Mouse (Mus musculus) cerebellum, adult (tissue): ENCODE results near the gene Klk10.

ENCODE experiments used
- ATAC-seq: cut with Nextera tagmentation; 2 replicates; pipeline ENCODE4 v1.9.2; 2017; ENCODE audit warnings: mild to moderate bottlenecking, moderate library complexity, mixed read lengths; ENCODE audit not compliant: insufficient number of reproducible peaks, low FRiP score, low TSS enrichment

Klk10 gene

GRCm38 (mm10) chr7:43789295-43789694, 8.5 kb downstream of the Klk10 start:
- ATAC-seq = no peak

- ATAC-seq = no peak
Observed at GRCm38 (mm10) chr7:43791591-43791990, 10.8 kb downstream of the Klk10 start, which contains the start of gene Klk9. Gene Klk9, plus strand, starts transcription at chr7:43791891.

- ATAC-seq = no peak
Observed at GRCm38 (mm10) chr7:43796355-43796754, 15.5 kb downstream of the Klk10 start.

- ATAC-seq = no peak
Observed at GRCm38 (mm10) chr7:43797333-43797769, 16.5 kb downstream of the Klk10 start, which contains the start of gene Klk8. Gene Klk8, plus strand, starts transcription at chr7:43797577.

GRCm38 (mm10) chr7:43797844-43798462, 17.1 kb downstream of the Klk10 start:
- no peak for ATAC-seq

GRCm38 (mm10) chr7:43799876-43800275, 19.0 kb downstream of the Klk10 start:
- no peak for ATAC-seq

GRCm38 (mm10) chr7:43810994-43811393, 30.2 kb downstream of the Klk10 start, which contains the start of gene Klk7:
Gene Klk7, plus strand, starts transcription at chr7:43811294.
- ATAC-seq = no peak

GRCm38 (mm10) chr7:43815211-43815610, 34.4 kb downstream of the Klk10 start:
- no peak for ATAC-seq

GRCm38 (mm10) chr7:43816746-43817145, 35.9 kb downstream of the Klk10 start:
- ATAC-seq = no peak

- no peak for ATAC-seq
Observed at GRCm38 (mm10) chr7:43821581-43821980, 40.7 kb downstream of the Klk10 start.

GRCm38 (mm10) chr7:43824199-43824598, 43.4 kb downstream of the Klk10 start, which contains the start of gene Klk6:
Gene Klk6, plus strand, starts transcription at chr7:43824499.
- ATAC-seq = no peak

GRCm38 (mm10) chr7:43826056-43826455, 45.2 kb downstream of the Klk10 start:
- ATAC-seq = no peak

GRCm38 (mm10) chr7:43827706-43828105, 46.9 kb downstream of the Klk10 start:
- ATAC-seq = no peak

- no peak for ATAC-seq
Observed at GRCm38 (mm10) chr7:43829006-43829405, 48.2 kb downstream of the Klk10 start.
